20 mouse cellular contexts compared by ENCODE assay signal in the genomic region with DNA sequence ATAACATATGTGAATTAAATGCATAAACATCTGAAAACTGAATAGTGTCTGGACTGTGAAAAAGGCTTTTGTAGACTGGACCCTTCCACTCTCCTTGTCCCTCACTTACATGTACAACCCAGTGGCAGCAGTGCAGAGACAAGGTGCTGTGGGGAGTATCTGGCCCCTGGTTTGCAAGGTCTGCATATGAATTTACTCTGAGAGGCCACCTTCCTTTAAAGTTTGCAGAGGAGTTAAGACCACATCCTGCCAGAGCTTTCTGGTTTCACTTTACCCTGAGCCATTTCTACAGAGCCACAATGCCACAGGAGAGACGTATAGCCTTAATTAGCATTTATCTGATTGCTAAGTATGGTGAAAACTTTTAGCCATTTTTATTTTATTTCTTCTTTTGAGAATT. TPM values are rescaled to one million over a fixed set of nuclear protein-coding genes. Genes with fewer than 3 reads are reported as not detected.
A peak's percentile ranks its signal among the peaks of the same experiment; 100 is the strongest.
DNase-seq lines count a peak whose midpoint lies in the region; ATAC-seq lines count a peak whose summit lies in the region.
"Had no signal": no experiment of that assay in that cellular context is flagged by ENCODE, and none has a peak within 500 bp of the region (broad histone marks: within the 10 kb centered on the region; RNA-seq: fewer than 3 reads in every experiment).

No protein-coding gene starts in this region.

- no peak overlapping the region for H3K27ac ChIP-seq in midbrain, embryonic 10.5 days (replicated peaks)
- H3K27ac ChIP-seq: gastrocnemius, adult 2 months; hindbrain, embryonic 15.5 days; liver, embryonic 15.5 days had no signal

- peak; percentile 96 for ATAC-seq in activated CD4-positive, CD25-positive, alpha-beta regulatory T cell, adult 4 months
- peak; percentile 61 for ATAC-seq in monocyte, adult 5-6 weeks (replicated peaks; ENCODE audit: insufficient number of reproducible peaks, low FRiP score, low TSS enrichment, poor library complexity, severe bottlenecking)
- ATAC-seq: lung, postnatal 0 days had no signal

- no peaks in the 10 kb centered on the region for H3K27me3 ChIP-seq in midbrain, embryonic 10.5 days (ENCODE audit: low read depth, poor library complexity, severe bottlenecking)
- H3K27me3 ChIP-seq: hindbrain, embryonic 15.5 days; liver, embryonic 15.5 days; megakaryocyte, embryonic 14.5 days had no signal

- no peaks in the 10 kb centered on the region for H3K9me3 ChIP-seq in midbrain, embryonic 10.5 days (replicated peaks)
- H3K9me3 ChIP-seq: hindbrain, embryonic 15.5 days; liver, embryonic 15.5 days; megakaryocyte, embryonic 14.5 days had no signal

- DNase-seq in CD4-positive, CD25-positive, alpha-beta regulatory T cell, adult 2 months (ENCODE audit: low read depth, low spot score), result peak; percentile 83
- DNase-seq in thymus, postnatal 14 days, result peak; percentile 42
- DNase-seq in kidney, adult 18-20 months, result no peak
- no peak for DNase-seq in midbrain, embryonic 10.5 days (ENCODE audit: low spot score)
- DNase-seq in embryo, embryonic 10 days (ENCODE audit: low spot score), result no peak
- no peak for DNase-seq in adrenal gland, adult 18-20 months (ENCODE audit: low spot score in 2 of 2)
- DNase-seq: adrenal gland, adult 2 months; cerebellum, postnatal 36 days; gastrocnemius, adult 2 months; heart, adult 18-20 months; heart, postnatal 14 days; kidney, adult 2 months; kidney, postnatal 25 days; layer of hippocampus, adult 9-11 months had no signal

- H3K4me1 ChIP-seq in midbrain, embryonic 10.5 days, result no peaks in the 10 kb centered on the region
- H3K4me1 ChIP-seq: hindbrain, embryonic 15.5 days; liver, embryonic 15.5 days; megakaryocyte, embryonic 14.5 days had no signal

- no peaks in the 10 kb centered on the region for H3K36me3 ChIP-seq in midbrain, embryonic 10.5 days
- H3K36me3 ChIP-seq: hindbrain, embryonic 15.5 days; liver, embryonic 15.5 days had no signal

- H3K4me3 ChIP-seq in midbrain, embryonic 10.5 days, result no peak overlapping the region
- H3K4me3 ChIP-seq: gastrocnemius, adult 2 months; hindbrain, embryonic 15.5 days; liver, embryonic 15.5 days; megakaryocyte, embryonic 14.5 days had no signal

- 100% methylated on average over 1 of the region's 1 CpGs for WGBS in midbrain, embryonic 10.5 days

RNA-seq across cellular contexts. Expression of gene Fabp7, which starts 31.3 kb away (rescaled TPM):
- not detected for polyA plus RNA-seq in activated CD4-positive, CD25-positive, alpha-beta regulatory T cell, adult 4 months (2017; shearing (Covaris generic))
- 1.4 TPM in 1 of 3 replicates, not detected in the others for total RNA-seq in monocyte, adult 5-6 weeks (2017)
- polyA plus RNA-seq in midbrain, embryonic 10.5 days (2016; fragmentation: Nextera tagmentation; extraction: Ambion mirVana), result 467 and 736 TPM in 2 replicates
- total RNA-seq in adrenal gland, adult 18-20 months (2021), result 1 to 10 TPM; 1.1 to 1.4 TPM
- total RNA-seq: gastrocnemius, adult 2 months had no signal
- polyA plus RNA-seq: adrenal gland, adult 2 months had no signal

RNA-seq across cellular contexts. Expression of gene Smpdl3a, which starts 40.8 kb away (rescaled TPM):
- 100 to 1,000 TPM; 146 TPM for polyA plus RNA-seq in activated CD4-positive, CD25-positive, alpha-beta regulatory T cell, adult 4 months (2017; shearing (Covaris generic))
- total RNA-seq in monocyte, adult 5-6 weeks (2017), result 248 to 540 TPM (median 441 TPM) in 3 replicates
- polyA plus RNA-seq in midbrain, embryonic 10.5 days (2016; fragmentation: Nextera tagmentation; extraction: Ambion mirVana), result 7.2 and 10.1 TPM in 2 replicates
- 10 to 100 TPM; 38.1 to 58.5 TPM for total RNA-seq in adrenal gland, adult 18-20 months (2021)

Comparison
In these comparisons a context has a peak if more than half of its experiments do, and no peak if none do; other contexts are left out.
1. DNase-seq: peak in CD4-positive, CD25-positive, alpha-beta regulatory T cell, adult 2 months (single experiment) and thymus, postnatal 14 days (single experiment); none in kidney, adult 18-20 months (single experiment), midbrain, embryonic 10.5 days (single experiment), embryo, embryonic 10 days (single experiment) and adrenal gland, adult 18-20 months (0 of 2).